Mouse (Mus musculus): ENCODE results near the gene Gm13289. TPM values are rescaled to one million over a fixed set of nuclear protein-coding genes. Genes with fewer than 3 reads are reported as not detected.
A peak's percentile ranks its signal among the peaks of the same experiment; 100 is the strongest.
"Not testable (repeated sequence)": the region's sequence is repeated elsewhere in the genome, so short reads cannot be mapped to it uniquely, and the experiment has no call there.

Gene Gm13289
- not detected in 2 replicates for polyA plus RNA-seq (2016; fragmentation: Nextera tagmentation; extraction: Ambion mirVana)

DNA sequence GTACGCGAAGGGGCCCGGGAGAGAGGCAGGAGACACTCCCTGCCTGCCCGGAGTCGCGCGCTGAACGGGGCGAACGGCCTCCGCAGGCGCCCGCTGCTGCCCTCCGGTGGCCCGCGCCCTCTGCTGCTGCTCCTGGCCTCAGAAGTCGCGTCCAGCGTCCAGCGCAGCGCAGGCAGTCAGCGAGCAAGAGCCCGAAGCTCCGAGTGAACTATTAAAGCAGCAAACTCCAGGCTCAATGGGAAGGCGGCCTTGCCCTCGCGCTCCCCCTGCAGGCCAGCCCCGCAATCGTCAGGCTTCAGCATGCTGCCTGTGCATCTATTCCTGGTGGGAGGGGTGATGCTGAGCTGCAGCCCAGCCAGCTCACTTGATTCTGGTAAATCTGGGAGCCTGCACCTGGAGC lies at the start of gene Gm13289:
Gene Gm13289, plus strand, starts transcription at position 301 of the 400 bp plus-strand sequence.
- H3K27ac ChIP-seq; ATAC-seq (ENCODE audit: low FRiP score); H3K4me2 ChIP-seq (replicated peaks); H3K9me3 ChIP-seq (replicated peaks); H3K4me3 ChIP-seq; H3K4me1 ChIP-seq; H3K27me3 ChIP-seq; H3K36me3 ChIP-seq; H3K9ac ChIP-seq: not testable (repeated sequence)
- no CpG with 5 or more reads among the region's 29 CpGs for WGBS

DNA sequence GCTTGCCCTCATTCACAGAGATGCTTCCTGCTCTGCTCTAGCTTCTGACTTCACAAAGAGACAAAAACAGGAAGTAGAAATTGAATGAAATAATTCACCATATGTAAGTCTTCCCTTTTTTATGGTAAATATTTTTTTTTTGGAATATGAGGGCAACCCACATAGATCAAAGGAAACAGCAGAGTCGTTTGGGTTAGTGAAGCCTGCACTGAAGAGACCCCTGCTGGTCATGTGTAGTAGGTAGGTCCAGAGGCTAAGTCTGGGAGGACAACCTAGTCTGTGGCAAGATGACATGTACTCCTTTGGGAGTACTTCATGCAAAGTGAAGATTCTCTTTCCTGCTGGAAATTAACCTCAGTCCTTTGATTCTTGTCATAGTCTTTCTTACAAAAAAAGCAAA lies 49.4 kb upstream of the Gm13289 start:
- Histone ChIP-seq H3K4me3 (no peak overlapping the region), H3K9ac (no peak overlapping the region), H3K27ac (no peak overlapping the region), H3K4me2 (replicated peaks) (no peak overlapping the region), H3K27me3 (0 out of 2 replicates have a peak, but pooled peaks cover 3% of the 10 kb centered on the region), H3K4me1 (no peaks in the 10 kb centered on the region), H3K36me3 (no peaks in the 10 kb centered on the region), H3K9me3 (replicated peaks) (no peaks in the 10 kb centered on the region)
- no peak for ATAC-seq (ENCODE audit: low FRiP score)
- WGBS, result 6% methylated on average over 1 of the region's 1 CpGs

DNA sequence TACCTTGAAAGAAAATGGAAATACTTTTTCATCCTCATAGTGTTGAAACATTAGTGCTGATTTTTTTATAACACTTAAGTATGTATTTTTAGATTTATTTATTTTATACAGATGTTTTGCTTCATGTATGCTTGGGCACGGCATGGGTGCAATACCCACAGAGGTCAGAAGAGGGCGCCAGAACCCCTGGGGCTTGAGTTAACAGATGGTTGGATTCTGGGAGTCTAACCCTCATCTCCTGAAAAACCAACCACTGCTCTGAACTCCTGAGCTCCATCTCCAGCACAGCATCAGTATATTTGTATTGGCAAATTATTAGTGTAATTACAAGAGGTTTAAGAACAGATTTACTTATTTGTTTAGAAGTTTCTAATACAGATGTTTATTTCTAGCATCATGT lies 38.2 kb upstream of the Gm13289 start:
- WGBS, result 4% methylated on average over 2 of the region's 2 CpGs
- no peak for ATAC-seq (ENCODE audit: low FRiP score)
- Histone ChIP-seq H3K27me3 (no peaks in the 10 kb centered on the region), H3K4me2 (replicated peaks) (no peak overlapping the region), H3K4me1 (no peaks in the 10 kb centered on the region), H3K4me3 (no peak overlapping the region), H3K9me3 (replicated peaks) (no peaks in the 10 kb centered on the region), H3K9ac (no peak overlapping the region), H3K36me3 (no peaks in the 10 kb centered on the region), H3K27ac (no peak overlapping the region)

DNA sequence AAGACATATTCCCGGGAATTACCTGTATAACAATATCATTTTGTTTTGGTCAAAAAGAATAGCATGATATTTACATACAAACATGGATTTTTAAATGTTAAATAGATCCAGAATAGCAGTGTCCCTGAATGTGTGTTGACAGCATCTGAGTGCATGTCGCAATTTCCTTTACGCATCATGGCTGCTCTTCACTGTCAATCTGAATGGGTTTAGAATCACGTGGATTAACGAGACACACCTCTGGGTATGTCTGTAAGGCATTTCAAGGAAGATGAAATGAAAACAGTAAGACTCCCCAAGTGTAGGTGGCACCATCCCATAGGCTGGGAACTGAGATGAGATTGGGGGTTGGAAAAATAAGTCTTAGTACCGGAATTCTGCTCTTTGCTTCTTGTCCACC lies 37.7 kb upstream of the Gm13289 start:
- WGBS, result 93% methylated on average over 6 of the region's 6 CpGs
- ATAC-seq (ENCODE audit: low FRiP score), result no peak
- Histone ChIP-seq H3K4me1 (no peaks in the 10 kb centered on the region), H3K27me3 (no peaks in the 10 kb centered on the region), H3K4me3 (no peak overlapping the region), H3K27ac (no peak overlapping the region), H3K36me3 (no peaks in the 10 kb centered on the region), H3K9me3 (replicated peaks) (no peaks in the 10 kb centered on the region), H3K9ac (no peak overlapping the region), H3K4me2 (replicated peaks) (no peak overlapping the region)

DNA sequence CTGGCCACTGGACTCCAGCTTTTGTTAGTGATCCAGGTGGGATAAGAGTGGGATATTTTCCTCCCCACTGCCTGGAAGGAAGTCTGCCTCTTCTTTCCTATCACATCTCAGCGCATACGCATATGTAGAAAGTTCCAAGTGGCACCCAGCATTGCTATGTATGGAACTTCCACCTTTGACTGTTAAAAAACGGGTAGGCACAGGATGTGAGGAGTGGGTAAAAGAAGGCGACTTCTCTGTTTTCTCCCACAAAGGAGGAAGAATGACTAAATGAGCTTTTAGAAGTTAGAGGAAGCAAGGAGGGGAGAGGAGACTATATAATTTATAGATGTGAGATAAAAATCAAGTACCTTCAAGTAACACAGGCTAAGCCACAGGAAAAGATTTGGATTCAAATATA lies 35.3 kb upstream of the Gm13289 start:
- H3K36me3 ChIP-seq, result no peaks in the 10 kb centered on the region
- WGBS, result 93% methylated on average over 4 of the region's 4 CpGs
- H3K9me3 ChIP-seq (replicated peaks), result no peaks in the 10 kb centered on the region
- no peak overlapping the region for H3K4me2 ChIP-seq (replicated peaks)
- H3K9ac ChIP-seq, result no peak overlapping the region
- H3K27me3 ChIP-seq, result no peaks in the 10 kb centered on the region
- no peak for ATAC-seq (ENCODE audit: low FRiP score)
- H3K27ac ChIP-seq, result no peak overlapping the region
- no peak overlapping the region for H3K4me3 ChIP-seq
- H3K4me1 ChIP-seq, result 0 out of 2 replicates have a peak, but pooled peaks cover 3% of the 10 kb centered on the region

DNA sequence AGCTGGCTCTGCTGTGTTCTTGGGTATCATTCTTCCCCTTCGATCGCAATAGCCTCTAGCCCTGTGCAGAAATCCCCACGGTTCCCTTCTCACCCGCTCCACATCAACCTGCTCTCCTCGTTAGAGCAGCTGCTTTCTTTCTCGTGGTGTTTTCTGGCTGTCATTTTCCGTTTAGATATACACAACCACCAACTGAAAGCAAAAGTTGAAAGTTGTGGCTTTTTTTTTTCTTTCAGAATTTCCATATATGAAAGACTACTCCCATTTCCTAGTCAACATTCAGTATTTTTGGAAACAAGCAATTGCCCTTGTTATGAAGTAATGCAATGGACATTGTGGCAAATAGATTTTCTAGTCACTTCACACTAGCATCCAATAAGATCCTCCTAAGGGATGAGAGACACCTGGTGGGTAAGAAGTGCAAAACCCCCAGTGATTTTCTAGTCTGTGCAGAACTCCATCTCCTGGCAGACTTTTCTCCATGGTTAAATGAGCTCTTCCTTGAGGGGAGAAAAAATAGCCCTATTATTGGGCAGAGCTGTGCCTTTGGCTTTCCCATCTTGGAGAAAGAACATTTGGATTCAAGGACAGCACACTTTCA lies 33.9 kb upstream of the Gm13289 start:
- H3K27me3 ChIP-seq, result no peaks in the 10 kb centered on the region
- H3K4me3 ChIP-seq, result no peak overlapping the region
- no peaks in the 10 kb centered on the region for H3K9me3 ChIP-seq (replicated peaks)
- H3K36me3 ChIP-seq, result no peaks in the 10 kb centered on the region
- H3K4me2 ChIP-seq (replicated peaks), result no peak overlapping the region
- ATAC-seq (ENCODE audit: low FRiP score), result no peak
- no peak overlapping the region for H3K9ac ChIP-seq
- 87% methylated on average over 7 of the region's 7 CpGs for WGBS
- 0 out of 2 replicates have a peak, but pooled peaks cover 3% of the 10 kb centered on the region for H3K4me1 ChIP-seq
- no peak overlapping the region for H3K27ac ChIP-seq

DNA sequence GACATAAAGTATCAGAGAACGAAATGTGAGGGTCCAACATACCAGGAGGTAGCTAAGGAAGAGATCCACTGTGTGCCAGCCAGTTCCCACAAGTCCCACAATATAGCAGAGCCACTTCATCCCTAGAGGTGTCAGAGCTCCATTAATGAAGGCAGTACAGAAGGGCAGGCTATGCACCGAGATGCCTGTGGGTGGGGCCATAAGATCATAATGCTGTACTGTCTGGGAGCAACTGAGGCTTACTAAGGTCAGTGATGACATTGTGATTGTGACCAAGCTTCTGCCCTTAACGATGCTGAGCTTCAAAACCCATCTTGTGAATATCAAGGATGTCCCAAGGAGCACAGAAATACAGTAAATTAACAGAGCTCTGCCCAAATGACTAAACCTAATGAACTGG lies 32.5 kb upstream of the Gm13289 start:
- Histone ChIP-seq H3K4me2 (replicated peaks) (no peak overlapping the region), H3K9ac (no peak overlapping the region), H3K36me3 (no peaks in the 10 kb centered on the region), H3K4me3 (no peak overlapping the region), H3K9me3 (replicated peaks) (no peaks in the 10 kb centered on the region), H3K4me1 (0 out of 2 replicates have a peak, but pooled peaks cover 3% of the 10 kb centered on the region), H3K27ac (no peak overlapping the region), H3K27me3 (no peaks in the 10 kb centered on the region)
- ATAC-seq (ENCODE audit: low FRiP score), result no peak
- WGBS, result 77% methylated on average over 3 of the region's 3 CpGs

DNA sequence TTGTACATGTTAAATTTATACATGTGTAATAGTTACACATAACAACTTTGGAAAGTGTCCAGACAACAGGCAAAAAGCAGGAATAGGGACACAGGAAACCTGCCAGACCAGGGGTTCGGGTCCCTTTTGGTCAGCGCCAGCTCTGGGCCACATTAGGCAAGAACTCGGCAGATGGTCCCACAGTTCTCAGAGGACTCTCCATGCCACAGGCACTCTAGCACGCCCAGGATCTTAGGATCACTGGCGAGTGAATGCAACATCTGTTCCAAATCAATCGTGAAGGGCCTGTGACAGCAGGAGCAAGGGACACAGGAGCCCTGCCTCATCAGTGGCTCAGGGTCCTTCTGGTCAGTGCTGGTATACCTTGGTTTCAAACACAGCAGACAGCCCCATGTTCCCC lies 26.8 kb upstream of the Gm13289 start:
- WGBS, result 63% methylated on average over 6 of the region's 6 CpGs
- Histone ChIP-seq H3K4me2 (replicated peaks) (no peak overlapping the region), H3K27me3 (no peaks in the 10 kb centered on the region), H3K9me3 (replicated peaks) (no peaks in the 10 kb centered on the region), H3K27ac (no peak overlapping the region), H3K9ac (no peak overlapping the region), H3K4me3 (no peak overlapping the region), H3K36me3 (no peaks in the 10 kb centered on the region), H3K4me1 (0 out of 2 replicates have a peak, but pooled peaks cover 3% of the 10 kb centered on the region)
- no peak for ATAC-seq (ENCODE audit: low FRiP score)

DNA sequence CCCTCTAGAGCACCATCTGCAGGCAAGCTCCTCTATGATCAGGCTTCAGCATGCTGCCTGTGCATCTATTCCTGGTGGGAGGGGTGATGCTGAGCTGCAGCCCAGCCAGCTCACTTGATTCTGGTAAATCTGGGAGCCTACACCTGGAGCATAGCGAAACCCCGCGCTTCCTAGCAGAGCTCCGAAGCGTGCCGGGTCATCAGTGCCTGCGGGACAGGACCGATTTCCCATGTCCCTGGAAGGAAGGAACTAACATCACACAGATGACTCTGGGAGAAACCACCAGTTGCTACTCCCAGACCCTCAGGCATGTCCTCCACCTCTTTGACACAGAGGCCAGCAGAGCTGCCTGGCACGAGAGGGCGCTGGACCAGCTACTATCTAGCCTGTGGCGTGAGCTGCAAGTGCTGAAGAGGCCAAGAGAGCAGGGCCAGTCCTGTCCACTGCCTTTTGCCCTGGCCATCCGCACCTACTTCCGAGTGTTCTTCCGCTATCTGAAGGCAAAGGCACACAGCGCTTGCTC lies 21.8 kb upstream of the Gm13289 start, which contains the start of gene Gm13271:
Gene Gm13271, plus strand, starts transcription at position 51 of the 523 bp plus-strand sequence.
- not testable (repeated sequence) for H3K4me2 ChIP-seq (replicated peaks); H3K4me1 ChIP-seq; H3K27ac ChIP-seq; ATAC-seq (ENCODE audit: low FRiP score); H3K36me3 ChIP-seq; H3K4me3 ChIP-seq; H3K9me3 ChIP-seq (replicated peaks); H3K27me3 ChIP-seq; H3K9ac ChIP-seq
- WGBS, result 77% methylated on average over 15 of the region's 15 CpGs

DNA sequence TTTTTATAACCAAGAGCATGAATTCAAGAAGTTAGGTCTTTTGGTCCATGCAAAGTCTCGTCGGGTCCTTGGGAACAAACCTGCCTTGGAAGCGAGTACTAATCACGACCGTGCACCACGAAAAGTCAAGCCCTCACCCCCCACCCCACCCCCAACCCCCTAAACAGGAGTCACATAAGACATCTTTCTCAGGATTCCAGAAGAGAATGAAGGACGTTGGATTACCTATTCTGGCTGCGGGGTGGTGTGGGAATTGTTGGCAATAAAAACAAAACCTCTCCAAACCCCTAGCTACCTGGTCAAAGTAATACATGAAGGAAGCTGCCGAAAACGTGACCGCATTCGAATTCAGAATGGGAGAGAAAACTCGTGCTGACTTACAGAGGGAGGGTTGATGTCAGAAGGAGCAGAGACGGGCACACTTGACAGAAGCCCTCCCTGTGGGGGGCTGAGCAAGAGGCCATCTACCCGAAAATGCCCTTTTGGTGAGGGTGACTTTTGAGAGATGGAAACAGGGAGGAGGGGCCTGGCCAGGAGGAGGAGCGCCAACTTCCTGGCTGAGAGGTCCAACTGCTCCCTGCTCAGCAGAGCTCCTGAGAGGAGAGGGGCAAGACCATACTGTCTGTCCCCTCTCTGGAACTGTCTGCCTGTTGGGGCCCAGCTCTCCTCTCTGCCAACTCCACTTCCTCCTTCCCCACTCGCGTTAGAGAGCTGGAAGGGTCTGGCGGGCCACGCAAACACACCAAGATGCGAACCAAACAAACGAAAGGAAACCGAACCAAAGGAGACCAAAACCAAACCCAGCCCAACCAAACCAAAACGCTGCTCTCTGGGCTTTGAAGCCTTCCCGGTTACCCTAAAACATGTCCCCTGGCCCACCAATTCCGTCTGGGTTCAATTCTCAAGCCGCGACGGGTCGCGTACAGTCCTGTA lies 19.9 kb upstream of the Gm13289 start:
- Histone ChIP-seq H3K4me3 (peak overlapping the region; percentile 42), H3K4me2 (replicated peaks) (peak overlapping the region; percentile 83), H3K27ac (peak overlapping the region; percentile 80), H3K9ac (peak overlapping the region; percentile 63)
- not testable (repeated sequence) for H3K9me3 ChIP-seq (replicated peaks); H3K27me3 ChIP-seq; H3K4me1 ChIP-seq; H3K36me3 ChIP-seq; ATAC-seq (ENCODE audit: low FRiP score)
- WGBS, result 12% methylated on average over 29 of the region's 31 CpGs

DNA sequence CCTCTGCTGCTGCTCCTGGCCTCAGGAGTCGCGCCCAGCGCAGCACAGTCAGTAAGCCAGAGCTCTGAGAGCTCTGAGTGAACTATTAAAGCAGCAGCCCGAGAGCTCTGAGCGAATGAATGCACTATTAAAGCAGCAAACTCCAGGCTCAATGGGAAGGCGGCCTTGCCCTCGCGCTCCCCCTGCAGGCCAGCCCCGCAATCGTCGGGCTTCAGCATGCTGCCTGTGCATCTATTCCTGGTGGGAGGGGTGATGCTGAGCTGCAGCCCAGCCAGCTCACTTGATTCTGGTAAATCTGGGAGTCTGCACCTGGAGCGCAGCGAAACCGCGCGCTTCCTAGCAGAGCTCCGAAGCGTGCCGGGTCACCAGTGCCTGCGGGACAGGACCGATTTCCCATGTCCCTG lies 19.1 kb upstream of the Gm13289 start:
- not testable (repeated sequence) for H3K27me3 ChIP-seq; H3K9me3 ChIP-seq (replicated peaks); H3K36me3 ChIP-seq; H3K4me1 ChIP-seq
- peak; percentile 100 for ATAC-seq (ENCODE audit: low FRiP score)
- Histone ChIP-seq H3K27ac (peak overlapping the region; percentile 80), H3K4me2 (replicated peaks) (peak overlapping the region; percentile 83), H3K4me3 (peak overlapping the region; percentile 42), H3K9ac (peak overlapping the region; percentile 63; the same call in 1 of the 2 replicates)
- WGBS, result 0% methylated on average over 21 of the region's 21 CpGs

DNA sequence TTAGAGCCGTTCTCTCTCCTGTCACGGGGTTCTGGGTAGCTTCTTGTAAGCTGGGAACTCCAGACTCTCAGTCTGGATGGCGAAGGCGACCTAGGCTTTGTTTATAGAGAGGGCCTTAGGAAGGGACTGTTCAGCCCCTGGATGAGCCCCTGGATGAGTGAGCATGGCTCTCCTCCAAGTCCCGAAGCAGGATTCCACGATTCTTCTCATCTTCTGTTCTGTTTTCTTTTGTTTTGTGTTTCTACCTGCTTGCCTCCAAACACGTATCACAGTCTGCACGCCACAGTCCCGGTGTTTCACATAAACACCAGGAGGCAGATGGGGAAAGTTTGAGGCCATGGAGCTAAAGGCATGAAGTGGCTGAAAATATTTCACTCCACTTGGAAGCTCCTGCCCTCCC lies 18.0 kb upstream of the Gm13289 start:
- not testable (repeated sequence) for H3K4me1 ChIP-seq; H3K27me3 ChIP-seq; H3K4me3 ChIP-seq; ATAC-seq (ENCODE audit: low FRiP score); H3K9ac ChIP-seq; H3K36me3 ChIP-seq; H3K9me3 ChIP-seq (replicated peaks); H3K27ac ChIP-seq; H3K4me2 ChIP-seq (replicated peaks)
- 89% methylated on average over 9 of the region's 9 CpGs for WGBS

Data from hindbrain, embryonic 12.5 days (tissue).